Mouse (Mus musculus): ENCODE measurements at regions not wholly inside any gene's neighbourhood (a gene's known extent, or its start where the extent isn't known, plus 50 kb on each side); places are given as distances from the start of the nearest gene placed in this dataset.
"Not testable (repeated sequence)": the region's sequence is repeated elsewhere in the genome, so short reads cannot be mapped to it uniquely, and the experiment has no call there.

GRCm38 (mm10) chr6:13006596-13006995 is 63.0 kb upstream of the Tmem106b start:
- no peak for ATAC-seq (ENCODE audit: insufficient number of reproducible peaks, insufficient read depth, low FRiP score, low TSS enrichment, low read depth)
- Histone ChIP-seq H3K36me3 (no peaks in the 10 kb centered on the region), H3K9ac (replicated peaks) (no peak overlapping the region), H3K4me2 (no peak overlapping the region), H3K4me1 (replicated peaks) (no peaks in the 10 kb centered on the region), H3K9me3 (no peaks in the 10 kb centered on the region), H3K27me3 (no peaks in the 10 kb centered on the region), H3K27ac (no peak overlapping the region), H3K4me3 (replicated peaks) (no peak overlapping the region)

GRCm38 (mm10) chr6:12994701-12995100 is 74.9 kb upstream of the Tmem106b start:
- no peak for ATAC-seq (ENCODE audit: insufficient number of reproducible peaks, insufficient read depth, low FRiP score, low TSS enrichment, low read depth)
- Histone ChIP-seq H3K36me3 (no peaks in the 10 kb centered on the region), H3K4me1 (replicated peaks) (no peaks in the 10 kb centered on the region), H3K27ac (no peak overlapping the region), H3K9me3 (no peaks in the 10 kb centered on the region), H3K4me3 (replicated peaks) (no peak overlapping the region), H3K27me3 (no peaks in the 10 kb centered on the region), H3K4me2 (no peak overlapping the region), H3K9ac (replicated peaks) (no peak overlapping the region)
- 73% methylated on average over 2 of the region's 2 CpGs for WGBS

- Histone ChIP-seq H3K36me3 (no peaks in the 10 kb centered on the region), H3K27ac (no peak overlapping the region), H3K4me1 (replicated peaks) (no peaks in the 10 kb centered on the region), H3K9ac (replicated peaks) (no peak overlapping the region), H3K27me3 (no peaks in the 10 kb centered on the region), H3K4me2 (no peak overlapping the region), H3K9me3 (no peaks in the 10 kb centered on the region), H3K4me3 (replicated peaks) (no peak overlapping the region)
- no peak for ATAC-seq (ENCODE audit: insufficient number of reproducible peaks, insufficient read depth, low FRiP score, low TSS enrichment, low read depth)
- 81% methylated on average over 2 of the region's 2 CpGs for WGBS
Measured at GRCm38 (mm10) chr6:12993772-12994171, 75.8 kb upstream of the Tmem106b start.

GRCm38 (mm10) chr6:12977184-12977897 is 92.2 kb upstream of the Tmem106b start:
- no peak overlapping the region for H3K9ac ChIP-seq (replicated peaks)
- H3K9me3 ChIP-seq = no peaks in the 10 kb centered on the region
- H3K27ac ChIP-seq = no peak overlapping the region
- no peaks in the 10 kb centered on the region for H3K27me3 ChIP-seq
- H3K4me3 ChIP-seq (replicated peaks) = no peak overlapping the region
- ATAC-seq (ENCODE audit: insufficient number of reproducible peaks, insufficient read depth, low FRiP score, low TSS enrichment, low read depth) = no peak
- 79% methylated on average over 1 of the region's 1 CpGs for WGBS
- H3K36me3 ChIP-seq = no peaks in the 10 kb centered on the region
- no peak overlapping the region for H3K4me2 ChIP-seq
- no peaks in the 10 kb centered on the region for H3K4me1 ChIP-seq (replicated peaks)

- Histone ChIP-seq H3K27me3 (no peaks in the 10 kb centered on the region), H3K36me3 (no peaks in the 10 kb centered on the region), H3K4me3 (replicated peaks) (no peak overlapping the region), H3K4me2 (no peak overlapping the region), H3K4me1 (replicated peaks) (no peaks in the 10 kb centered on the region), H3K9ac (replicated peaks) (no peak overlapping the region), H3K9me3 (no peaks in the 10 kb centered on the region), H3K27ac (no peak overlapping the region)
- 68% methylated on average over 1 of the region's 1 CpGs for WGBS
- no peak for ATAC-seq (ENCODE audit: insufficient number of reproducible peaks, insufficient read depth, low FRiP score, low TSS enrichment, low read depth)
Measured at GRCm38 (mm10) chr6:12971604-12972003, 98.0 kb upstream of the Tmem106b start.

GRCm38 (mm10) chr6:12967291-12967690 is 102.3 kb upstream of the Tmem106b start:
- Histone ChIP-seq H3K9ac (replicated peaks) (no peak overlapping the region), H3K36me3 (no peaks in the 10 kb centered on the region), H3K4me3 (replicated peaks) (no peak overlapping the region), H3K27ac (no peak overlapping the region), H3K4me2 (no peak overlapping the region), H3K9me3 (no peaks in the 10 kb centered on the region), H3K27me3 (no peaks in the 10 kb centered on the region), H3K4me1 (replicated peaks) (no peaks in the 10 kb centered on the region)
- no peak for ATAC-seq (ENCODE audit: insufficient number of reproducible peaks, insufficient read depth, low FRiP score, low TSS enrichment, low read depth)
- WGBS = 91% methylated on average over 2 of the region's 2 CpGs

- Histone ChIP-seq H3K9ac (replicated peaks) (no peak overlapping the region), H3K27me3 (no peaks in the 10 kb centered on the region), H3K4me2 (no peak overlapping the region), H3K4me3 (replicated peaks) (no peak overlapping the region), H3K27ac (no peak overlapping the region), H3K36me3 (no peaks in the 10 kb centered on the region), H3K4me1 (replicated peaks) (no peaks in the 10 kb centered on the region), H3K9me3 (no peaks in the 10 kb centered on the region)
- ATAC-seq (ENCODE audit: insufficient number of reproducible peaks, insufficient read depth, low FRiP score, low TSS enrichment, low read depth) = no peak
- 82% methylated on average over 6 of the region's 6 CpGs for WGBS
Measured at GRCm38 (mm10) chr6:12957797-12958196, 111.8 kb upstream of the Tmem106b start.

GRCm38 (mm10) chr6:12911610-12912009 is 157.9 kb upstream of the Tmem106b start:
- H3K9ac ChIP-seq (replicated peaks) = no peak overlapping the region
- no peaks in the 10 kb centered on the region for H3K27me3 ChIP-seq
- no peaks in the 10 kb centered on the region for H3K4me1 ChIP-seq (replicated peaks)
- H3K9me3 ChIP-seq = no peaks in the 10 kb centered on the region
- ATAC-seq (ENCODE audit: insufficient number of reproducible peaks, insufficient read depth, low FRiP score, low TSS enrichment, low read depth) = no peak
- no peak overlapping the region for H3K4me2 ChIP-seq
- no peak overlapping the region for H3K4me3 ChIP-seq (replicated peaks)
- H3K36me3 ChIP-seq = no peaks in the 10 kb centered on the region
- no peak overlapping the region for H3K27ac ChIP-seq
- WGBS = 63% methylated on average over 3 of the region's 3 CpGs

- Histone ChIP-seq H3K27ac (no peak overlapping the region), H3K9ac (replicated peaks) (no peak overlapping the region), H3K36me3 (no peaks in the 10 kb centered on the region), H3K4me1 (replicated peaks) (no peaks in the 10 kb centered on the region), H3K9me3 (no peaks in the 10 kb centered on the region), H3K4me3 (replicated peaks) (no peak overlapping the region), H3K4me2 (no peak overlapping the region), H3K27me3 (no peaks in the 10 kb centered on the region)
- WGBS = 46% methylated on average over 5 of the region's 5 CpGs
- ATAC-seq (ENCODE audit: insufficient number of reproducible peaks, insufficient read depth, low FRiP score, low TSS enrichment, low read depth) = no peak
Measured at GRCm38 (mm10) chr6:12892929-12893328, 143.7 kb upstream of the Thsd7a start.

GRCm38 (mm10) chr6:12876947-12877346 is 127.7 kb upstream of the Thsd7a start:
- not testable (repeated sequence) for H3K4me2 ChIP-seq; H3K4me1 ChIP-seq (replicated peaks); H3K9ac ChIP-seq (replicated peaks); H3K4me3 ChIP-seq (replicated peaks); H3K9me3 ChIP-seq; H3K27me3 ChIP-seq; H3K27ac ChIP-seq; H3K36me3 ChIP-seq; ATAC-seq (ENCODE audit: insufficient number of reproducible peaks, insufficient read depth, low FRiP score, low TSS enrichment, low read depth)
- WGBS = 88% methylated on average over 1 of the region's 1 CpGs

GRCm38 (mm10) chr6:12876366-12876765 is 127.2 kb upstream of the Thsd7a start:
- Histone ChIP-seq H3K4me1 (replicated peaks) (no peaks in the 10 kb centered on the region), H3K4me3 (replicated peaks) (no peak overlapping the region), H3K9me3 (no peaks in the 10 kb centered on the region), H3K27me3 (no peaks in the 10 kb centered on the region), H3K27ac (no peak overlapping the region), H3K4me2 (no peak overlapping the region), H3K9ac (replicated peaks) (no peak overlapping the region), H3K36me3 (no peaks in the 10 kb centered on the region)
- WGBS = 66% methylated on average over 4 of the region's 4 CpGs
- no peak for ATAC-seq (ENCODE audit: insufficient number of reproducible peaks, insufficient read depth, low FRiP score, low TSS enrichment, low read depth)

- 89% methylated on average over 4 of the region's 4 CpGs for WGBS
- no peak for ATAC-seq (ENCODE audit: insufficient number of reproducible peaks, insufficient read depth, low FRiP score, low TSS enrichment, low read depth)
Measured at GRCm38 (mm10) chr6:12868251-12868650, 119.0 kb upstream of the Thsd7a start.

More at GRCm38 (mm10) chr6:12868251-12868650, 119.0 kb upstream of the Thsd7a start:
- Histone ChIP-seq H3K4me2 (no peak overlapping the region), H3K36me3 (no peaks in the 10 kb centered on the region), H3K9me3 (no peaks in the 10 kb centered on the region), H3K4me1 (replicated peaks) (no peaks in the 10 kb centered on the region), H3K27ac (no peak overlapping the region), H3K27me3 (no peaks in the 10 kb centered on the region), H3K4me3 (replicated peaks) (no peak overlapping the region), H3K9ac (replicated peaks) (no peak overlapping the region)
